Mouse (Mus musculus) regulatory T cell (primary cell): ENCODE measurements around the gene Rgp1.

Source experiments
- in situ Hi-C: fragments of 300-600 bp; cut with MboI, MseI; formaldehyde crosslinking; loops from one replicate; pipeline ENCODE4 v1.15.1; 2025; ENCODE audit warnings: high pct_unique_total_duplicates

Rgp1 gene

GRCm38 (mm10) chr4:43634621-43635374 is 56.3 kb downstream of the Rgp1 start:
- in situ Hi-C loops = loop anchor here (5.0 kb wide), 1 partner anchor 83 kb away; no protein-coding TSS in a partner anchor

- in situ Hi-C loops = loop anchor here (5.0 kb wide), 1 partner anchor 81 kb away; no protein-coding TSS in a partner anchor
These were observed 58.2 kb downstream of the Rgp1 start for GRCm38 (mm10) chr4:43636751-43637150.
